Mouse (Mus musculus): ENCODE results near the gene Limk2. TPM values are rescaled to one million over a fixed set of nuclear protein-coding genes. Genes with fewer than 3 reads are reported as not detected.

The Limk2 gene
- polyA plus RNA-seq, 1 experiment from 2014 or later, result 45.5 TPM

DNA sequence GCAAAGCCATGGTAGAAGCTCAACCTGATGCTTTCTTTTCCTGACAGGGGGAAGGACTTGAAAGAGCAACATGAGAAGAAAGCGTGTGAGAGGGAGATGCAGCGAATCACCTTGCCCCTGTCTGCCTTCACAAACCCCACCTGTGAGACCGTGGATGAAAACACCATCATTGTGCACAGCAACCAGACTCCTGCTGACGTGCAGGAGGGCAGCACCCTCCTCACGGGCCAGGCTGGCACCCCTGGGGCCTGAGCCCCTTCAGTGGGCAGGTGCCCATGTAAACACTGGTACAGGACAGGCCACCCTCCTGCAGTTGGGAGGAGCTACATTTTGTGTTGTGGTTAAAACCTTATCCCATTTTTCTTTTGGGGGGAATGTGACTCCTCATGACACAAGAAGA lies 67.5 kb downstream of the Limk2 start:
- Histone ChIP-seq H3K27ac (replicated peaks; ENCODE audit: low read depth, low read length) (no peak overlapping the region), H3K9me3 (ENCODE audit: control insufficient read depth, low read length) (no peaks in the 10 kb centered on the region), H3K4me1 (ENCODE audit: control insufficient read depth, insufficient read depth, low read length) (peaks cover 6% of the 10 kb centered on the region; the same call in 1 of the 2 replicates), H3K4me2 (ENCODE audit: low read depth, severe bottlenecking) (no peak overlapping the region), H3K9ac (ENCODE audit: low read length) (no peak overlapping the region), H3K4me3 (ENCODE audit: low read depth, low read length) (no peak overlapping the region), H3K36me3 (ENCODE audit: control insufficient read depth, insufficient read depth, low read length) (peaks cover 4% of the 10 kb centered on the region; the same call in 1 of the 2 replicates), H3K27me3 (ENCODE audit: control insufficient read depth, insufficient read depth, low read length) (no peaks in the 10 kb centered on the region)
- 85% methylated on average over 5 of the region's 5 CpGs for WGBS
- ATAC-seq (ENCODE audit: insufficient number of reproducible peaks, low FRiP score, low TSS enrichment, low read depth), result no peak
- no peak for DNase-seq (ENCODE audit: low spot score)

DNA sequence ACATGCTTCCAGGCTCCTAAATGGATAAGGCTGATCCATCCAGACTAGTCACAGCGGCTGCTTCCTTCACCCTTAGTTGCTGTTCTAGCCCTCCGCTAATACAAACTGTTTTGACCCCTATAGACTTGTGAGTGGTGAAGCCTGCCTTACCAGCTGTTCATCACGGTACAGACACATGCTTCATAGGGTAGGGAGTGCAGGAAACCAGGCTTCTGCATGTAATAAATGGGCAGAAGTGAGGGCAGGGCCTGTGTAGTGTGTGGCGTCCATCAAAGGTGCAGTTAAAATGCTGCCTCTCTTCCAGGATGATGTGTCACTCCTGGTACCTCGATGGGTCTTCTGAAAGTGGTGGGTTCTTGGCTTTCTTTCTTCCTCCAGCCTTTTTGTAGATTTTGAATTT lies 71.0 kb downstream of the Limk2 start:
- 66% methylated on average over 5 of the region's 5 CpGs for WGBS

DNA sequence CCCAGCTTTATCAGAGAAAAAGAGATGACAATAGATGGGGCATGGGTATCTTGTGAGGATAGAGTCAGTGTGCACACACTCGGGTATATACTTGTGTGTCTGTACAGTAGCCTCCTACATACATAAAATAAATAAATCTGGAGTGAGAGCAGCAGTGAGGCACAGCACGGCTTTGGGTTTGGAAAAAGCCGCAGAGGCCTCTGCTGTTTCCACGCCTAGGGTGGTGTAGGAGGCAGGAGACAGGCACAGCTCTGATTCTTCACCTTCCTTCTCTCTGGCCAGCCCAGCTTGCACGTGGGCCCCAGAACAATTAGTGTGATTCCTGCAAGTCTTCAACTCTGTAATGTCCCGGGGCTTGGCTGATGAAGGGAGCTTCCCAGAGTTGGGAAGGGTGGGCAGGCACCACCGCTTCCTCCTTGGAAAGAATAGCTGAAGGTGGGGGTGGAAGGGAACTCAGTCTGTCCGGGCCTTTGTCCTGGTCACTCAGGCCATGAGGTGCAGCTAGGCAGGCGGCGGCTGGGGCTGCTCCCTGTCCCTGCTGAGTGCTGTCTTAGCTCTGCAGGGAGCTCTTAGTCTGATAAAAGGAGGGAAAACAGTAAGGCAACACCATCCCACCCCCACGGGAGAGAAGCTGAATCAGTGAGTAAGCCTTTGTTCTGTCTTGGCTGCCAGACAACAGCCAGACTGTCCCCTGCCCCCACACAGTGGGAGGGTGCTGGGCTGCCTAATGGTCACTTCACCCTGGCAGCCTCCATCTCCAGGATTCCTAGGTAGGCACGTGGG lies 71.6 kb downstream of the Limk2 start:
- no peak overlapping the region; the same call in 1 of the 2 replicates for H3K27ac ChIP-seq (replicated peaks; ENCODE audit: low read depth, low read length)
- WGBS, result 29% methylated on average over 12 of the region's 12 CpGs
- peaks cover 6% of the 10 kb centered on the region; the same call in 1 of the 2 replicates for H3K4me1 ChIP-seq (ENCODE audit: control insufficient read depth, insufficient read depth, low read length)
- ATAC-seq (ENCODE audit: insufficient number of reproducible peaks, low FRiP score, low TSS enrichment, low read depth), result no peak
- no peak overlapping the region for H3K4me2 ChIP-seq (ENCODE audit: low read depth, severe bottlenecking)
- H3K4me3 ChIP-seq (ENCODE audit: low read depth, low read length), result no peak overlapping the region
- peak overlapping the region; percentile 13 for H3K9ac ChIP-seq (ENCODE audit: low read length)
- H3K27me3 ChIP-seq (ENCODE audit: control insufficient read depth, insufficient read depth, low read length), result no peaks in the 10 kb centered on the region
- peak; percentile 39 for DNase-seq (ENCODE audit: low spot score)
- H3K36me3 ChIP-seq (ENCODE audit: control insufficient read depth, insufficient read depth, low read length), result no peaks in the 10 kb centered on the region
- H3K9me3 ChIP-seq (ENCODE audit: control insufficient read depth, low read length), result no peaks in the 10 kb centered on the region

More for the DNA sequence above, 71.0 kb downstream of the Limk2 start:
- Histone ChIP-seq H3K4me3 (ENCODE audit: low read depth, low read length) (no peak overlapping the region), H3K4me1 (ENCODE audit: control insufficient read depth, insufficient read depth, low read length) (peaks cover 6% of the 10 kb centered on the region; the same call in 1 of the 2 replicates), H3K27me3 (ENCODE audit: control insufficient read depth, insufficient read depth, low read length) (no peaks in the 10 kb centered on the region), H3K4me2 (ENCODE audit: low read depth, severe bottlenecking) (no peak overlapping the region), H3K27ac (replicated peaks; ENCODE audit: low read depth, low read length) (no peak overlapping the region), H3K9ac (ENCODE audit: low read length) (peak overlapping the region; percentile 13), H3K36me3 (ENCODE audit: control insufficient read depth, insufficient read depth, low read length) (no peaks in the 10 kb centered on the region), H3K9me3 (ENCODE audit: control insufficient read depth, low read length) (no peaks in the 10 kb centered on the region)
- ATAC-seq (ENCODE audit: insufficient number of reproducible peaks, low FRiP score, low TSS enrichment, low read depth), result no peak
- DNase-seq (ENCODE audit: low spot score), result no peak

GRCm38 (mm10) chr11:3336602-3337001 lies 72.4 kb downstream of the Limk2 start:
- ATAC-seq (ENCODE audit: insufficient number of reproducible peaks, low FRiP score, low TSS enrichment, low read depth), result no peak
- Histone ChIP-seq H3K4me1 (ENCODE audit: control insufficient read depth, insufficient read depth, low read length) (peaks cover 8% of the 10 kb centered on the region; the same call in 1 of the 2 replicates), H3K36me3 (ENCODE audit: control insufficient read depth, insufficient read depth, low read length) (no peaks in the 10 kb centered on the region), H3K9me3 (ENCODE audit: control insufficient read depth, low read length) (no peaks in the 10 kb centered on the region), H3K4me3 (ENCODE audit: low read depth, low read length) (no peak overlapping the region), H3K9ac (ENCODE audit: low read length) (no peak overlapping the region), H3K4me2 (ENCODE audit: low read depth, severe bottlenecking) (no peak overlapping the region), H3K27me3 (ENCODE audit: control insufficient read depth, insufficient read depth, low read length) (no peaks in the 10 kb centered on the region), H3K27ac (replicated peaks; ENCODE audit: low read depth, low read length) (no peak overlapping the region)
- WGBS, result 68% methylated on average over 3 of the region's 3 CpGs
- no peak for DNase-seq (ENCODE audit: low spot score)

GRCm38 (mm10) chr11:3335651-3336216 lies 73.3 kb downstream of the Limk2 start:
- 42% methylated on average over 11 of the region's 11 CpGs for WGBS
- no peaks in the 10 kb centered on the region for H3K36me3 ChIP-seq (ENCODE audit: control insufficient read depth, insufficient read depth, low read length)
- H3K27ac ChIP-seq (replicated peaks; ENCODE audit: low read depth, low read length), result no peak overlapping the region
- H3K9ac ChIP-seq (ENCODE audit: low read length), result no peak overlapping the region
- no peaks in the 10 kb centered on the region for H3K27me3 ChIP-seq (ENCODE audit: control insufficient read depth, insufficient read depth, low read length)
- peaks cover 8% of the 10 kb centered on the region; the same call in 1 of the 2 replicates for H3K4me1 ChIP-seq (ENCODE audit: control insufficient read depth, insufficient read depth, low read length)
- no peak overlapping the region for H3K4me2 ChIP-seq (ENCODE audit: low read depth, severe bottlenecking)
- DNase-seq (ENCODE audit: low spot score), result no peak
- no peak overlapping the region for H3K4me3 ChIP-seq (ENCODE audit: low read depth, low read length)
- no peak for ATAC-seq (ENCODE audit: insufficient number of reproducible peaks, low FRiP score, low TSS enrichment, low read depth)
- H3K9me3 ChIP-seq (ENCODE audit: control insufficient read depth, low read length), result no peaks in the 10 kb centered on the region

- WGBS, result 23% methylated on average over 9 of the region's 9 CpGs
- H3K27ac ChIP-seq (replicated peaks; ENCODE audit: low read depth, low read length), result no peak overlapping the region
- DNase-seq (ENCODE audit: low spot score), result peak; percentile 55
- peaks cover 8% of the 10 kb centered on the region; the same call in 1 of the 2 replicates for H3K4me1 ChIP-seq (ENCODE audit: control insufficient read depth, insufficient read depth, low read length)
- no peaks in the 10 kb centered on the region for H3K27me3 ChIP-seq (ENCODE audit: control insufficient read depth, insufficient read depth, low read length)
- H3K4me2 ChIP-seq (ENCODE audit: low read depth, severe bottlenecking), result no peak overlapping the region
- H3K9me3 ChIP-seq (ENCODE audit: control insufficient read depth, low read length), result no peaks in the 10 kb centered on the region
- H3K4me3 ChIP-seq (ENCODE audit: low read depth, low read length), result no peak overlapping the region
- H3K36me3 ChIP-seq (ENCODE audit: control insufficient read depth, insufficient read depth, low read length), result no peaks in the 10 kb centered on the region
- no peak for ATAC-seq (ENCODE audit: insufficient number of reproducible peaks, low FRiP score, low TSS enrichment, low read depth)
- no peak overlapping the region for H3K9ac ChIP-seq (ENCODE audit: low read length)
These were observed 74.2 kb downstream of the Limk2 start for GRCm38 (mm10) chr11:3334711-3335316.

- H3K9me3 ChIP-seq (ENCODE audit: control insufficient read depth, low read length), result no peaks in the 10 kb centered on the region
- no peak overlapping the region for H3K4me3 ChIP-seq (ENCODE audit: low read depth, low read length)
- H3K36me3 ChIP-seq (ENCODE audit: control insufficient read depth, insufficient read depth, low read length), result no peaks in the 10 kb centered on the region
- H3K4me1 ChIP-seq (ENCODE audit: control insufficient read depth, insufficient read depth, low read length), result peaks cover 8% of the 10 kb centered on the region; the same call in 1 of the 2 replicates
- H3K27ac ChIP-seq (replicated peaks; ENCODE audit: low read depth, low read length), result no peak overlapping the region
- H3K27me3 ChIP-seq (ENCODE audit: control insufficient read depth, insufficient read depth, low read length), result no peaks in the 10 kb centered on the region
- WGBS, result 90% methylated on average over 11 of the region's 11 CpGs
- H3K9ac ChIP-seq (ENCODE audit: low read length), result no peak overlapping the region
- no peak overlapping the region for H3K4me2 ChIP-seq (ENCODE audit: low read depth, severe bottlenecking)
- DNase-seq (ENCODE audit: low spot score) (no peak), ATAC-seq (ENCODE audit: insufficient number of reproducible peaks, low FRiP score, low TSS enrichment, low read depth) (no peak)
These were observed 74.8 kb downstream of the Limk2 start for GRCm38 (mm10) chr11:3334141-3334710.

DNA sequence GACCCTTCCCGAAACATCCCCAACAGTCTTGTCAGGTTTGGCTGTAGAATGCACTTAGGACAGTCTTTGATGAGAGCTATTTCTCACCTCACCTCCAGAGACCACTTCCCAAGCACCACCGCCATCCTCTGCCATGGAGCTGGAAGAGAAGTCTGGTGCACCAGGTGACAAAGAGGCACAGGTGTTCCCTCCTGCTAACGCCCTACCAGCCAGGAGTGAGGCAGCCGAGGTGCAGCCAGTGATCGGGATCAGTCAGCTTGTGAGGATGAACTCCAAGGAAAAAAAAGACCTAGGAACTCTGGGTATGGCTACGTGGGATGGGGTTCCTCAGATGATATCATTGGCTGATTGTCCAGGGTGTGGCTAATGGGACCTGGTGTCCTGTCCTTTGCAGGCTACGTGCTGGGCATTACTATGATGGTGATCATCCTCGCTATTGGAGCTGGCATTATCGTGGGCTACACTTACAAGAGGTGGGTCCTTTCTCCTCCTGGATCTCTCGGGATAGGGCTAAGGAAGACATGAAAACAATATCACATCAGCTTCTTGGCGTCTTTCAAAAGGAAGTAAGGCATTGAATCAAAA lies 75.8 kb downstream of the Limk2 start:
- 83% methylated on average over 11 of the region's 11 CpGs for WGBS
- no peak overlapping the region for H3K4me2 ChIP-seq (ENCODE audit: low read depth, severe bottlenecking)
- H3K9ac ChIP-seq (ENCODE audit: low read length), result no peak overlapping the region
- H3K4me3 ChIP-seq (ENCODE audit: low read depth, low read length), result no peak overlapping the region
- no peaks in the 10 kb centered on the region for H3K36me3 ChIP-seq (ENCODE audit: control insufficient read depth, insufficient read depth, low read length)
- H3K4me1 ChIP-seq (ENCODE audit: control insufficient read depth, insufficient read depth, low read length), result peaks cover 8% of the 10 kb centered on the region; the same call in 1 of the 2 replicates
- H3K27ac ChIP-seq (replicated peaks; ENCODE audit: low read depth, low read length), result no peak overlapping the region
- no peak for DNase-seq (ENCODE audit: low spot score)
- ATAC-seq (ENCODE audit: insufficient number of reproducible peaks, low FRiP score, low TSS enrichment, low read depth), result no peak
- H3K9me3 ChIP-seq (ENCODE audit: control insufficient read depth, low read length), result no peaks in the 10 kb centered on the region
- H3K27me3 ChIP-seq (ENCODE audit: control insufficient read depth, insufficient read depth, low read length), result no peaks in the 10 kb centered on the region

All from limb, embryonic 11.5 days (tissue).